Mouse (Mus musculus): ENCODE measurements around the gene Glt8d2. TPM values are rescaled to one million over a fixed set of nuclear protein-coding genes. Genes with fewer than 3 reads are reported as not detected.

Gene Glt8d2
- total RNA-seq, 2 experiments from 2014 or later = 3.4 to 3.6 TPM

Other genes with a start within 250 kb of the Glt8d2 start
- not detected for gene Gm1553, start 198.0 kb downstream of the Glt8d2 start, total RNA-seq (2021)
- gene 1190007I07Rik, start 67.4 kb downstream of the Glt8d2 start, total RNA-seq (2021) = 10 to 100 TPM; 29.3 to 31.4 TPM
- gene Tdg, start 60.8 kb downstream of the Glt8d2 start, total RNA-seq (2021) = 10 to 100 TPM; 15.9 to 18.8 TPM
- gene Hcfc2, start 5.5 kb upstream of the Glt8d2 start, total RNA-seq (2021) = 10 to 100 TPM; 31.3 to 31.6 TPM
- 10 to 100 TPM; 13.3 to 17.6 TPM for gene Nfyb, start 73.5 kb upstream of the Glt8d2 start, total RNA-seq (2021)
- gene Txnrd1, start 143.3 kb upstream of the Glt8d2 start, total RNA-seq (2021) = 10 to 100 TPM; 44.1 to 50.2 TPM
- gene Eid3, start 176.0 kb upstream of the Glt8d2 start, total RNA-seq (2021) = 1 to 10 TPM in 1 of 2 experiments, under 1 TPM in 1; 0.57 to 1.3 TPM

Data from heart, postnatal 25 days (tissue).